Mouse (Mus musculus): Measurements from ENCODE around the gene Tpra1. TPM values are rescaled to one million over a fixed set of nuclear protein-coding genes. Genes with fewer than 3 reads are reported as not detected.

The Tpra1 gene
- polyA plus RNA-seq, 1 experiment, result 74.0 TPM

GRCm38 (mm10) chr6:88897246-88897645, 4.8 kb upstream of the Tpra1 start:
- TF ChIP-seq POLR2A (IDR thresholded peaks at IDR 0.05; ENCODE audit: borderline replicate concordance, control insufficient read depth, low read depth, low read length), result no peak
- TF ChIP-seq CTCF (IDR thresholded peaks at IDR 0.05; ENCODE audit: control insufficient read depth, insufficient read depth, low read length), result no peak
- H3K4me1 ChIP-seq (ENCODE audit: control insufficient read depth, insufficient read depth, low read length), result no peaks in the 10 kb centered on the region; the same call in 1 of the 2 replicates
- no peak overlapping the region for H3K27ac ChIP-seq (ENCODE audit: control insufficient read depth, insufficient read depth, low read depth, low read length, poor library complexity)
- peak overlapping the region; percentile 47 for H3K4me3 ChIP-seq (replicated peaks; ENCODE audit: control insufficient read depth, low read depth, low read length)
- 83% methylated on average over 7 of the region's 7 CpGs for WGBS

- peak within 1 kb of the TSS; percentile 82 for H3K4me3 ChIP-seq (replicated peaks; ENCODE audit: control insufficient read depth, low read depth, low read length)
- H3K4me1 ChIP-seq (ENCODE audit: control insufficient read depth, insufficient read depth, low read length), result peaks cover 1% of the 10 kb centered on the region; the same call in 1 of the 2 replicates
- WGBS, result under 1% methylated on average over 33 of the region's 33 CpGs
- peak within 1 kb of the TSS; percentile 16; the same call in 1 of the 2 replicates for H3K27ac ChIP-seq (ENCODE audit: control insufficient read depth, insufficient read depth, low read depth, low read length, poor library complexity)
- peak; percentile 71; the same call in 1 of the 2 replicates for TF ChIP-seq POLR2A (IDR thresholded peaks at IDR 0.05; ENCODE audit: borderline replicate concordance, control insufficient read depth, low read depth, low read length)
- no peak for TF ChIP-seq CTCF (IDR thresholded peaks at IDR 0.05; ENCODE audit: control insufficient read depth, insufficient read depth, low read length)
Observed at GRCm38 (mm10) chr6:88898534-88899048, 3.5 kb upstream of the Tpra1 start, which contains the start of gene Mcm2. Mcm2 (minus strand) TSS chr6:88898780.

GRCm38 (mm10) chr6:88899086-88899485, 3.0 kb upstream of the Tpra1 start:
- no peak overlapping the region for H3K4me3 ChIP-seq (replicated peaks; ENCODE audit: control insufficient read depth, low read depth, low read length)
- TF ChIP-seq POLR2A (IDR thresholded peaks at IDR 0.05; ENCODE audit: borderline replicate concordance, control insufficient read depth, low read depth, low read length), result no peak
- no peak for TF ChIP-seq CTCF (IDR thresholded peaks at IDR 0.05; ENCODE audit: control insufficient read depth, insufficient read depth, low read length)
- no peak overlapping the region for H3K27ac ChIP-seq (ENCODE audit: control insufficient read depth, insufficient read depth, low read depth, low read length, poor library complexity)
- WGBS, result 52% methylated on average over 4 of the region's 4 CpGs
- H3K4me1 ChIP-seq (ENCODE audit: control insufficient read depth, insufficient read depth, low read length), result peaks cover 3% of the 10 kb centered on the region; the same call in 1 of the 2 replicates

GRCm38 (mm10) chr6:88899628-88900027, 2.4 kb upstream of the Tpra1 start:
- no peak for TF ChIP-seq POLR2A (IDR thresholded peaks at IDR 0.05; ENCODE audit: borderline replicate concordance, control insufficient read depth, low read depth, low read length)
- no peak for TF ChIP-seq CTCF (IDR thresholded peaks at IDR 0.05; ENCODE audit: control insufficient read depth, insufficient read depth, low read length)
- WGBS, result 91% methylated on average over 2 of the region's 2 CpGs
- Histone ChIP-seq H3K27ac (ENCODE audit: control insufficient read depth, insufficient read depth, low read depth, low read length, poor library complexity) (no peak overlapping the region), H3K4me3 (replicated peaks; ENCODE audit: control insufficient read depth, low read depth, low read length) (no peak overlapping the region), H3K4me1 (ENCODE audit: control insufficient read depth, insufficient read depth, low read length) (peaks cover 3% of the 10 kb centered on the region; the same call in 1 of the 2 replicates)

GRCm38 (mm10) chr6:88901471-88901870, 580 bp upstream of the Tpra1 start:
- WGBS, result 3% methylated on average over 5 of the region's 5 CpGs
- H3K4me1 ChIP-seq (ENCODE audit: control insufficient read depth, insufficient read depth, low read length), result peaks cover 3% of the 10 kb centered on the region; the same call in 1 of the 2 replicates
- H3K4me3 ChIP-seq (replicated peaks; ENCODE audit: control insufficient read depth, low read depth, low read length), result peak overlapping the region; percentile 90
- TF ChIP-seq CTCF (IDR thresholded peaks at IDR 0.05; ENCODE audit: control insufficient read depth, insufficient read depth, low read length) (no peak), POLR2A (IDR thresholded peaks at IDR 0.05; ENCODE audit: borderline replicate concordance, control insufficient read depth, low read depth, low read length) (no peak)
- H3K27ac ChIP-seq (ENCODE audit: control insufficient read depth, insufficient read depth, low read depth, low read length, poor library complexity), result peak overlapping the region; percentile 96

GRCm38 (mm10) chr6:88903708-88904107, 1.7 kb downstream of the Tpra1 start:
- H3K4me3 ChIP-seq (replicated peaks; ENCODE audit: control insufficient read depth, low read depth, low read length), result peak overlapping the region; percentile 90
- peak overlapping the region; percentile 23; the same call in 1 of the 2 replicates for H3K27ac ChIP-seq (ENCODE audit: control insufficient read depth, insufficient read depth, low read depth, low read length, poor library complexity)
- peaks cover 4% of the 10 kb centered on the region; the same call in 1 of the 2 replicates for H3K4me1 ChIP-seq (ENCODE audit: control insufficient read depth, insufficient read depth, low read length)
- TF ChIP-seq CTCF (IDR thresholded peaks at IDR 0.05; ENCODE audit: control insufficient read depth, insufficient read depth, low read length) (no peak), POLR2A (IDR thresholded peaks at IDR 0.05; ENCODE audit: borderline replicate concordance, control insufficient read depth, low read depth, low read length) (no peak)
- 48% methylated on average over 5 of the region's 5 CpGs for WGBS

GRCm38 (mm10) chr6:88904456-88904974, 2.5 kb downstream of the Tpra1 start:
- Histone ChIP-seq H3K4me3 (replicated peaks; ENCODE audit: control insufficient read depth, low read depth, low read length) (no peak overlapping the region), H3K4me1 (ENCODE audit: control insufficient read depth, insufficient read depth, low read length) (peaks cover 4% of the 10 kb centered on the region; the same call in 1 of the 2 replicates), H3K27ac (ENCODE audit: control insufficient read depth, insufficient read depth, low read depth, low read length, poor library complexity) (no peak overlapping the region)
- TF ChIP-seq POLR2A (IDR thresholded peaks at IDR 0.05; ENCODE audit: borderline replicate concordance, control insufficient read depth, low read depth, low read length) (no peak), CTCF (IDR thresholded peaks at IDR 0.05; ENCODE audit: control insufficient read depth, insufficient read depth, low read length) (no peak)
- 85% methylated on average over 4 of the region's 4 CpGs for WGBS

DNA sequence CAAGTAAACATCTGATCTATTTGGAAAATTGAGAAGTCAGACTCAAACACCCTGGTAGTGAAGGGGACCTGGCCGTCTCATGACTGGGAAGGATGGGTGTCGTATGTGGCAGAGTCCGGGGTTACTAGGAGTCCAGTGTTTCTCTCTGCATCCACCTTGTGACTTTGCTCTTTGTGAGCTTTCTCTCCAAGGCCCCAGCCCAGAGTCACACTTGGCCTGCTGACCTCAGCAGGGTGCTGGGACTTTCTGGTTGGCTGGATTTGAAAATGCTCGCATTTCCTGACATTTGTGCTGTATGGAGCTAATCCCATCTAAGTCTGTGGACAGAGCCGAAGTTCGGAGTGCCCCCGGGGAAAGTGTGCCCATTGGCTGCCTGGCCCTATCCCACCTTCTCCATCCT, 3.0 kb downstream of the Tpra1 start:
- H3K27ac ChIP-seq (ENCODE audit: control insufficient read depth, insufficient read depth, low read depth, low read length, poor library complexity), result no peak overlapping the region
- WGBS, result 93% methylated on average over 7 of the region's 7 CpGs
- TF ChIP-seq CTCF (IDR thresholded peaks at IDR 0.05; ENCODE audit: control insufficient read depth, insufficient read depth, low read length) (no peak), POLR2A (IDR thresholded peaks at IDR 0.05; ENCODE audit: borderline replicate concordance, control insufficient read depth, low read depth, low read length) (no peak)
- peaks cover 4% of the 10 kb centered on the region; the same call in 1 of the 2 replicates for H3K4me1 ChIP-seq (ENCODE audit: control insufficient read depth, insufficient read depth, low read length)
- H3K4me3 ChIP-seq (replicated peaks; ENCODE audit: control insufficient read depth, low read depth, low read length), result no peak overlapping the region

All from bone marrow, adult 2 months (tissue).